Mouse (Mus musculus) left cerebral cortex, postnatal 4 days (tissue): Measurements from ENCODE around the gene Sorcs1. TPM values are rescaled to one million over a fixed set of nuclear protein-coding genes. Genes with fewer than 3 reads are reported as not detected.

Experiments used
- DNase-seq: peaks from one replicate; pipeline ENCODE4 v3.0.0-alpha.2; 2022
- intact Hi-C: fragments of 180-260 bp; cut with DNase I; formaldehyde crosslinking; loops from one replicate; pipeline ENCODE4 v1.15.1; 2025
- total RNA-seq, 2 experiments: library from RNA; stranded (reverse); gene quantifications; 2 replicates each; pipeline ENCODE4 v1.2.3; 2021

Gene Sorcs1
- total RNA-seq: 10 to 100 TPM; 38.3 to 40.2 TPM

GRCm38 (mm10) chr19:50677903-50678896 is at the start of gene Sorcs1:
Sorcs1 (minus strand) TSS chr19:50678646.
- intact Hi-C loops: loop anchor here (10.0 kb wide), 1 partner anchor 193 kb away; no protein-coding TSS in a partner anchor
- DNase-seq: peak; percentile 70

- intact Hi-C loops: no loop called here
- DNase-seq: no peak
These were observed 4.8 kb upstream of the Sorcs1 start for GRCm38 (mm10) chr19:50683277-50683676.

- DNase-seq: no peak
- intact Hi-C loops: loop anchor here (10.0 kb wide), 1 partner anchor 194 kb away; no protein-coding TSS in a partner anchor
These were observed 500 bp upstream of the Sorcs1 start for GRCm38 (mm10) chr19:50678946-50679345.

- intact Hi-C loops: loop anchor here (10.0 kb wide), 1 partner anchor 192 kb away; no protein-coding TSS in a partner anchor
- DNase-seq: peak; percentile 9
These were observed 1.6 kb downstream of the Sorcs1 start for GRCm38 (mm10) chr19:50676578-50677524.

- DNase-seq: no peak
- intact Hi-C loops: loop anchor here (10.0 kb wide), 1 partner anchor 190 kb away; no protein-coding TSS in a partner anchor
These were observed 3.5 kb downstream of the Sorcs1 start for GRCm38 (mm10) chr19:50674921-50675320.

- intact Hi-C loops: no loop called here
- DNase-seq: no peak
These were observed 10.9 kb downstream of the Sorcs1 start for GRCm38 (mm10) chr19:50667516-50667915.

GRCm38 (mm10) chr19:50664311-50664710 is 14.1 kb downstream of the Sorcs1 start:
- no peak for DNase-seq
- intact Hi-C loops: no loop called here

GRCm38 (mm10) chr19:50659144-50659543 is 19.3 kb downstream of the Sorcs1 start:
- intact Hi-C loops: no loop called here
- no peak for DNase-seq

- intact Hi-C loops: no loop called here
- no peak for DNase-seq
These were observed 25.7 kb downstream of the Sorcs1 start for GRCm38 (mm10) chr19:50652750-50653149.

- intact Hi-C loops: no loop called here
- peak; percentile 60 for DNase-seq
These were observed 34.6 kb downstream of the Sorcs1 start for GRCm38 (mm10) chr19:50643836-50644235.

- intact Hi-C loops: no loop called here
These were observed 36.3 kb downstream of the Sorcs1 start for GRCm38 (mm10) chr19:50642121-50642520.

GRCm38 (mm10) chr19:50640251-50641032 is 38.0 kb downstream of the Sorcs1 start:
- intact Hi-C loops: no loop called here
- DNase-seq: no peak

More at GRCm38 (mm10) chr19:50642121-50642520, 36.3 kb downstream of the Sorcs1 start:
- DNase-seq: no peak

- DNase-seq: no peak
- intact Hi-C loops: no loop called here
These were observed 40.3 kb downstream of the Sorcs1 start for GRCm38 (mm10) chr19:50638176-50638575.

GRCm38 (mm10) chr19:50614013-50614412 is 64.4 kb downstream of the Sorcs1 start:
- intact Hi-C loops: no loop called here
- no peak for DNase-seq

- intact Hi-C loops: no loop called here
- DNase-seq: no peak
These were observed 66.8 kb downstream of the Sorcs1 start for GRCm38 (mm10) chr19:50611619-50612018.

- intact Hi-C loops: no loop called here
- no peak for DNase-seq
These were observed 74.6 kb downstream of the Sorcs1 start for GRCm38 (mm10) chr19:50603882-50604281.

GRCm38 (mm10) chr19:50603380-50603779 is 75.1 kb downstream of the Sorcs1 start:
- DNase-seq: peak; percentile 11
- intact Hi-C loops: no loop called here

GRCm38 (mm10) chr19:50597300-50597699 is 81.1 kb downstream of the Sorcs1 start:
- no peak for DNase-seq
- intact Hi-C loops: no loop called here

GRCm38 (mm10) chr19:50586182-50586581 is 92.3 kb downstream of the Sorcs1 start:
- DNase-seq: peak; percentile 65
- intact Hi-C loops: no loop called here

- intact Hi-C loops: no loop called here
- DNase-seq: no peak
These were observed 95.5 kb downstream of the Sorcs1 start for GRCm38 (mm10) chr19:50582952-50583351.
